Mouse (Mus musculus) bone marrow macrophage, adult 2 months (primary cell): ENCODE measurements around the gene Ttn. TPM values are rescaled to one million over a fixed set of nuclear protein-coding genes. Genes with fewer than 3 reads are reported as not detected.

Source experiments
- H3K27ac ChIP-seq: 2 replicates; pipeline ENCODE4 v1.5.1; 2012; ENCODE audit warnings: low read depth, low read length; ENCODE audit not compliant: insufficient read depth
- H3K4me1 ChIP-seq: 2 replicates; pipeline ENCODE4 v1.6.1; 2012; ENCODE audit warnings: low read length; ENCODE audit not compliant: control insufficient read depth, insufficient read depth
- H3K4me3 ChIP-seq: 2 replicates; pipeline ENCODE4 v1.5.1; 2012; ENCODE audit warnings: mild to moderate bottlenecking, low read length, moderate library complexity; ENCODE audit not compliant: insufficient read depth
- CTCF ChIP-seq: IDR thresholded peaks from 2 replicates; pipeline ENCODE4 v1.5.1; 2012; ENCODE audit warnings: low read depth, mild to moderate bottlenecking, low read length, moderate library complexity
- POLR2A ChIP-seq: IDR thresholded peaks from 2 replicates; pipeline ENCODE4 v1.6.1; 2012; ENCODE audit warnings: mild to moderate bottlenecking, low read depth, low read length, borderline replicate concordance
- polyA plus RNA-seq: library from polyadenylated mRNA; stranded (reverse); fragments of >200 nt; gene quantifications from 2 replicates; pipeline ENCODE4 v1.2.4, GENCODE M21; 2012; ENCODE audit not compliant: missing spikeins, insufficient read depth, insufficient read length

The Ttn gene
- polyA plus RNA-seq, 1 experiment = 0.39 TPM

DNA sequence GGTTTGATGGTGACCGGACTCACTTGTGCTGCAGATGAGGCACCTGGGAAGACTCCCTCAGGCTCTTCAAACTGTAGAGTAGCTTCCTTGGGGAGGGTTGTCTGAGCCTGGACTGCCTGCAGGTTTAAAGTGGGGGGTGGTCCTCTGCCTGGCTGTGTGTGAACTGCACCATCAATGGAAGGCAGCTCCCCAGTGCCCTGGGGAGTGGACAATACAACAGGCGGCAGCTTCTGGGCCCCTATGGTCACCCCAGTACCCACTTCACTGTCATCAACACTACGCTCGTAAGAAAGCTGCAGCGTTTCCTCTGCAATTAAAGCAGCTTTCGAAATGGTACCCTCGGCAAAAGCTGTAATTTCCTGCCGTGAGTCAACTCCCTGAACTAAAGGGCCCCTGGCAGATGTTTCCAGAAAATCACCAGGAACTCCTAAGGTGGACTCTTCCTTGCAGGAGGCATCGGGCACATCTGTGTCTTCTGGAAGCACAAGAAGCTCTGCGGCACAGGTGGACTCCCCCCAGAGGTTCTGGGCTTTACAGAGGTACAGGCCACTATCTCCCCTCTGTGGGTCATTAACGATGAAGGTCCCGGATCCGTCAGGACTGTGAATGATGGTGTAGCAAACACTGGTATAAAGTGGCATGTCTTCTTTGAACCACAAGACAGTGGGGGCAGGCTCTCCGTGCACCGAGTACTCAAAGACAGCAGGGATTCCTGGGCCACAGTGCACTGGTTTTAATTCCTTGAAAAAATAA is 73.5 kb downstream of the Ttn start:
- TF ChIP-seq POLR2A (no peak), CTCF (no peak)
- Histone ChIP-seq H3K4me1 (no peaks in the 10 kb centered on the region), H3K4me3 (no peak overlapping the region), H3K27ac (no peak overlapping the region)

DNA sequence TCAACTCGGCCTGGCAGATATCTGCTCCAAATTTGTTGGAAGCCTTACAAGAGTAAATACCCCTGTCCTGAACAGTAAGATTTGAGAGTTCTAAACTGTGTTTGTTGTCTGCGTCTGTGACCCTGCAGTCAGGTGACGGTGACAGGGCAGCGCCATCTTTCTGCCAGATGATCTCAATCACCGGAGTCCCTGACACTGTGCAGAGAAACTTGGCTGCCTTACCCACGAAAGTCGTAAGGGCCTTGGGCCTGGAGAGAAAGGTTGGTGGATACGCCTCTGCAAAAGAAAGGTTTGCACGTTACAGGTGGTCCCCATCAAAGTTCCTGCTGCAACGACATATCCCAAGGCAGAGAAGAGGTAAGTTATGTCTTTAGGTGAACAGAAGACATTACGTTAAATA is 79.0 kb downstream of the Ttn start:
- no peak overlapping the region for H3K27ac ChIP-seq
- TF ChIP-seq POLR2A (no peak), CTCF (no peak)
- H3K4me3 ChIP-seq = no peak overlapping the region

DNA sequence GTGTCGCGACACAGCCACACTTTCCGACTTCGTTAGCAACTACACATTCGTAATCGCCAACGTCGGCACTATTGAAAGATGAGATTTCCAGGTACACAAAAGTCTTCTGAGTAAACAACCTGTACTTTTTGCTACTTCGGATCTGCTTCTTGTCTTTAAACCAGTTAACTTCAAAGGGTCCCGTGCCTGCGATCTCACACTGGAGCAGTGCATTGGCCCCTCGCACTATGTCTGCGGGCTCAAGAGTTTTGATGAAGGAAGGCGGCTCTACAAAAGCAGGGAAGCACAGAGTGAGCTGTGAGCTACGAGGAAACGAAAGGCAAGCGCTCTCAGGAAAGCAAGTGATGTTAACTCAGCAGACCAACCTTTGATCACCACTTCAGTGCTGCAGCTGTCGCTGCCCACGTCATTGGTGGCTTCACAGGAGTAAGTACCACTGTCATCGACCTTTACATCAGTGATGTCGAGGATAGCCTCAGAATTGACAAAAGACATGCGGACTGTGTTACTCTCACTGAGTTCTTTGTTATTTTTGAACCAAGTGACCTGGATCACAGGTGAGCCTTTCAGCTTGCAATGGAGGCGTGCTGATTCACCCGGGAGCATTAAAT is 80.8 kb downstream of the Ttn start:
- no peak overlapping the region for H3K4me3 ChIP-seq
- TF ChIP-seq CTCF (no peak), POLR2A (no peak)
- no peaks in the 10 kb centered on the region for H3K4me1 ChIP-seq
- H3K27ac ChIP-seq = no peak overlapping the region

More for the DNA sequence above, 79.0 kb downstream of the Ttn start:
- no peaks in the 10 kb centered on the region for H3K4me1 ChIP-seq

DNA sequence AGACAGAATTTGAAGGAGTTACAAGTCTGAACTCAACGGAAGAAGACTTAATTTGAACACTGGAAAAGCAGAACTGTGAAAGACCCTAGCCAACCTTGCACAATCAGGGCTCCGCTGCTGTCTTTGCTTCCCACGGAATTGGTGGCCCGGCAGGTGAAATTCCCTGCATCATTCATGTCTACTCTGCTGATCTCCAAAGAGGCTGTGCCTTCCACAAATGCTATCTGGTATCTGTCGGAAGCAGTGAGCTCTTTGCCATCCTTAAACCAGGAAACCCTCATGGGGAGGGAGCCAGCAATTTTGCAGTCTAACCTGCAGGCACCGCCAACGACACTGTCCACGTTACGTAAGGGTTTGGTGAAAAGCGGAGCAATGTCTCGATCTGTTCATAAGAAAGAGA is 82.5 kb downstream of the Ttn start:
- no peak overlapping the region for H3K4me3 ChIP-seq
- TF ChIP-seq CTCF (no peak), POLR2A (no peak)
- no peak overlapping the region for H3K27ac ChIP-seq
- no peaks in the 10 kb centered on the region for H3K4me1 ChIP-seq

DNA sequence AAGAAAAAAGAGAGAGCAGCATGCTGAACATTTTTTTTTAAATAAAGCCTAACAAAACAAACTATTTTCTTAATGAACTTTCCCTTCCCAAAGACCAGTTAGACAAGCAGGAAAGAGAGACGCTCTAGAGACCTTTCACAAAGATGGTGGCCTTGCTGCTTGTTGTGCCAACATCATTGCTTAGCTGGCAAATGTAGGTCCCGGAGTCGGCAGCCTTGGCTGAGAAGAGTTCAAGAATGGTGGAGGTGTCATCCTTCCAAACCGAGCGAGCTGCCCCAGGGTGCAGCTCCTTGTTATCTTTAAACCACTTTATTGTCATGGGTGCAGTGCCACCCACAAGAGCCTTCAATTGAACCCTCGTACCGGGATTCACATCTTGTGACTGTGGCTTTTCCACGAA is 85.4 kb downstream of the Ttn start:
- no peak overlapping the region for H3K27ac ChIP-seq
- no peak overlapping the region for H3K4me3 ChIP-seq
- no peaks in the 10 kb centered on the region for H3K4me1 ChIP-seq
- TF ChIP-seq POLR2A (no peak), CTCF (no peak)

DNA sequence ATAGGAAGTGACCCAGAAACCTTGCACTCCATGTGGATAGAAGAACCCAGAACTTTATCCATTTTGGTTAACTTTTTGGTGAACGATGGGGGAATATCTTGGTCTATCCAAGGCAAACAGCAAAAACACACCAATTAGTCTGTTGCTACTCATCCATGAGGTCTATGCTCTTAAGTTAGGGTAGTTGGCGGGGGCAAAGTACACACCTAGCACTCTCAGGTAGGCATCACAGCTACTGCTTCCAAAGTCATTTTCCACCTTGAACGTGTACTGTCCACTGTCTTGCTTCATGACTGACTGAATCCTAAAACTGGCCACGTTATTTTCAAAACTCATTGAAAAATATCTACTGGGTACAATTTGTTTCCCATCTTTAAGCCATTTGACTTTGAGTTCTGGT is 87.0 kb downstream of the Ttn start:
- no peak overlapping the region for H3K4me3 ChIP-seq
- no peaks in the 10 kb centered on the region for H3K4me1 ChIP-seq
- no peak overlapping the region for H3K27ac ChIP-seq
- TF ChIP-seq POLR2A (no peak), CTCF (no peak)

DNA sequence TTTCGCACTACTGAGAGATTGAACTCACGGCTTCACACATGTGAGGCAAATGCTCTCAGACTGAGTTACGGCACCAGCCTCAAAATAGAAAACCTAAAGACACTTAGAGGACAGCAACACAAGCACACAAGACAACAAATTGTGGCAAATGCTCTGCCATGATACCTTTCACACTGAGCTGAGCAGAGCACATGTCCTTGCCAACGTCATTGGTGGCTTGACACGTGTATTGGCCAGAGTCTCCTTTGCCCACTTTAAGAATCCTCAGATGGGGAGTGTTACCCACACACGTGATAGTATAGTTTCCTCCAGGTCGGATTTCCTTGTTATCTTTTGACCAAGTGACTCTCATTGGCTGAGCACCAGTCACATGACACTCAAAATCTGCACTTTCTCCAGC is 93.6 kb downstream of the Ttn start:
- Histone ChIP-seq H3K4me1 (no peaks in the 10 kb centered on the region), H3K4me3 (no peak overlapping the region), H3K27ac (no peak overlapping the region)
- TF ChIP-seq CTCF (no peak), POLR2A (no peak)

DNA sequence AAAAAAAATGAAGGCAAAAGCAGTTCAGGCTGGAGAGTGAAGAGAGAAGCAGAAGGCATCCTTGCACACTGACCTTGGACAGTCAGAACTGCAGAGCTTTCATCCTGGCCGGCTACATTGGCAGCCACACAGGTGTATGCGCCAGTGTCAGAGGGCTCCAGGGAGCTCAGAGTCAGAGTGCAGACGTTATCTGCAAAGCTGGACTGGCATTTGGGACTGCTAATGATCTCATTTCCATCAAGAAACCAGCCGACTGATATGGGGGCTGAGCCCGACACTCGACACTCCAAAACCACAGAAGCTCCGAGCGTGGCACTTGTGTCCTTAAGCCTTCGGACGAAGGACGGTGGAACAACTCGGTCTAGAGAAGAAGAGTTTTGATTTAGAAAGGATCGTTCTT is 96.5 kb downstream of the Ttn start:
- Histone ChIP-seq H3K27ac (no peak overlapping the region), H3K4me1 (no peaks in the 10 kb centered on the region), H3K4me3 (no peak overlapping the region)
- TF ChIP-seq POLR2A (no peak), CTCF (no peak)

DNA sequence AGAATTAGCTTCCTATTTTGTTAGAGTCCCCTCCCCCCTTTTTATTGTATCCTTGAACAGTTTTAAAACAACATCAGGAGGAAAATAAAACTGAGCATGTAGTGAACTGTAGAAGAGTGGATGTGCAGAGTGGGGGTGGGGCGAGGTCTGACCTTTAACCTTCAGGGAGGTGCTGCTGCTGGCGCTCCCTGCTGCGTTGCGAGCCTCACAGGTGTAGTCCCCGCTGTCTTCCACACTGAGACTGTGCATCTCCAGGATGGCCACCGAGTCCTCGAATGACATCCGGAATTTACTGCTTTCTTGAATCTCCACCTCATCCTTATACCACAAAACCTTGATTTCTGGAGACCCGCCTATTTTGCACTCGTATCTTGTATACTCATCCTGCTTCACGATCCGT is 100.9 kb downstream of the Ttn start:
- no peak overlapping the region for H3K27ac ChIP-seq
- TF ChIP-seq CTCF = no peak
- no peak for TF ChIP-seq POLR2A
- no peaks in the 10 kb centered on the region for H3K4me1 ChIP-seq
- H3K4me3 ChIP-seq = no peak overlapping the region

DNA sequence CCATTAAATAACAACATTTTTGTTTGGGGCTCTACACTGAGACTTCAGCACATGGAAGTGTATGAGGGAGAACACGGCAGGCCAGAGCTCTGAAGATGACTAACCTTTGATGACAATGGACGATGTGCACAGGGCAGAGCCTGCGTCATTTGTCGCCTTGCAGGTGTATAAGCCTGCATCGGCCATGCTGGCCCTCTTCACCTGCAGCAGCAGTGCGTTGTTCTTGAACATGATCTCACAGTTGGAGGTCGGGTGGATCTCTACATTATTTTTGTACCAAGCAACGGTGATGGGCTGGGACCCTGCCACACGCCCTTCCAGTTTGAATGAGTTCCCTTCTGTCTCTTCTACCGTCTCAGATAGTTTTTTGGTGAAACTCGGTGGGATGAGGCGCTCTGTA is 106.8 kb downstream of the Ttn start:
- no peak for TF ChIP-seq POLR2A
- no peak for TF ChIP-seq CTCF
- no peak overlapping the region for H3K27ac ChIP-seq
- no peak overlapping the region for H3K4me3 ChIP-seq
- no peaks in the 10 kb centered on the region for H3K4me1 ChIP-seq
